Mouse (Mus musculus) duodenum, adult 2 months (tissue): ENCODE measurements around the gene Vat1. TPM values are rescaled to one million over a fixed set of nuclear protein-coding genes. Genes with fewer than 3 reads are reported as not detected.

ENCODE experiments used
- polyA plus RNA-seq: library from polyadenylated mRNA; depleted of rRNA; stranded (reverse); fragments of >200 nt; gene quantifications from 2 replicates; pipeline ENCODE4 v1.2.3, GENCODE M21; 2012; ENCODE audit warnings: low replicate concordance; rRNA removed

Gene Vat1
- polyA plus RNA-seq, result 170 and 324 TPM in 2 replicates

GRCm38 (mm10) chr11:101465869-101466551, at the start of gene Vat1:
Gene Vat1, minus strand, starts transcription at chr11:101466230.

GRCm38 (mm10) chr11:101464211-101465100, 1.6 kb downstream of the Vat1 start, which contains the start of gene Rnd2:
Gene Rnd2, plus strand, starts transcription at chr11:101464999.

GRCm38 (mm10) chr11:101448274-101448746, 17.7 kb downstream of the Vat1 start, which contains the start of gene Ifi35:
Gene Ifi35, plus strand, starts transcription at chr11:101448407.

GRCm38 (mm10) chr11:101442127-101442693, 23.8 kb downstream of the Vat1 start, which contains the start of gene Rpl27:
Gene Rpl27, plus strand, starts transcription at chr11:101442298.

GRCm38 (mm10) chr11:101424925-101425813, 40.9 kb downstream of the Vat1 start, which contains the start of the genes Rundc1 and Ptges3l:
Gene Rundc1, plus strand, starts transcription at chr11:101425085.
Gene Ptges3l, minus strand, starts transcription at chr11:101425333.

GRCm38 (mm10) chr11:101424105-101424851, 41.8 kb downstream of the Vat1 start, which contains the start of gene Gm27029:
Gene Gm27029, minus strand, starts transcription at chr11:101424796.

GRCm38 (mm10) chr11:101417101-101417855, 48.8 kb downstream of the Vat1 start, which contains the start of gene Aarsd1:
Gene Aarsd1, minus strand, starts transcription at chr11:101417615.

Other genes with a start within 250 kb of the Vat1 start
- 16.0 and 18.3 TPM in 2 replicates for gene Ezh1, start 239.8 kb downstream of the Vat1 start, polyA plus RNA-seq
- 30.1 and 31.9 TPM in 2 replicates for gene Ramp2, start 220.2 kb downstream of the Vat1 start, polyA plus RNA-seq
- gene Vps25, start 212.5 kb downstream of the Vat1 start, polyA plus RNA-seq, result 87.6 and 146 TPM in 2 replicates
- gene Wnk4, start 205.7 kb downstream of the Vat1 start, polyA plus RNA-seq, result 5.5 and 6.8 TPM in 2 replicates
- gene Cntd1, start 187.2 kb downstream of the Vat1 start, polyA plus RNA-seq, result 0.22 and 0.28 TPM in 2 replicates
- 579 and 638 TPM in 2 replicates for gene Coa3, start 187.1 kb downstream of the Vat1 start, polyA plus RNA-seq
- 87.7 and 128 TPM in 2 replicates for gene Becn1, start 163.9 kb downstream of the Vat1 start, polyA plus RNA-seq
- 22.3 and 29.3 TPM in 2 replicates for gene Psme3, start 150.0 kb downstream of the Vat1 start, polyA plus RNA-seq
- gene Aoc2, start 141.2 kb downstream of the Vat1 start, polyA plus RNA-seq, result 5.0 TPM in 2 replicates
- gene Aoc3, start 135.6 kb downstream of the Vat1 start, polyA plus RNA-seq, result 5.4 and 11.8 TPM in 2 replicates
- gene G6pc, start 98.7 kb downstream of the Vat1 start, polyA plus RNA-seq, result 9.9 and 11.1 TPM in 2 replicates
- 13.6 TPM in 2 replicates for gene Aarsd1, start 48.6 kb downstream of the Vat1 start, polyA plus RNA-seq
- 0.11 TPM in 1 of 2 replicates, not detected in the other for gene Gm27029, start 41.4 kb downstream of the Vat1 start, polyA plus RNA-seq
- 18.1 and 22.8 TPM in 2 replicates for gene Rundc1, start 41.1 kb downstream of the Vat1 start, polyA plus RNA-seq
- 0.34 and 2.0 TPM in 2 replicates for gene Ptges3l, start 40.9 kb downstream of the Vat1 start, polyA plus RNA-seq
- gene Rpl27, start 23.9 kb downstream of the Vat1 start, polyA plus RNA-seq, result 134 and 144 TPM in 2 replicates
- gene Ifi35, start 17.8 kb downstream of the Vat1 start, polyA plus RNA-seq, result 61.7 and 136 TPM in 2 replicates
- gene Rnd2, start 1.2 kb downstream of the Vat1 start, polyA plus RNA-seq, result 23.1 and 34.7 TPM in 2 replicates
- gene Brca1, start 85.7 kb upstream of the Vat1 start, polyA plus RNA-seq, result 0.20 and 0.68 TPM in 2 replicates
- 74.9 and 83.4 TPM in 2 replicates for gene Nbr1, start 85.9 kb upstream of the Vat1 start, polyA plus RNA-seq
- gene Tmem106a, start 116.0 kb upstream of the Vat1 start, polyA plus RNA-seq, result 96.7 and 179 TPM in 2 replicates
- not detected in 2 replicates for gene Gm11634, start 133.0 kb upstream of the Vat1 start, polyA plus RNA-seq
- 11.4 and 13.6 TPM in 2 replicates for gene Rdm1, start 161.0 kb upstream of the Vat1 start, polyA plus RNA-seq
- gene Arl4d, start 199.3 kb upstream of the Vat1 start, polyA plus RNA-seq, result 6.5 and 16.5 TPM in 2 replicates